Mouse (Mus musculus): ENCODE data around the gene Klhl26.

DNA sequence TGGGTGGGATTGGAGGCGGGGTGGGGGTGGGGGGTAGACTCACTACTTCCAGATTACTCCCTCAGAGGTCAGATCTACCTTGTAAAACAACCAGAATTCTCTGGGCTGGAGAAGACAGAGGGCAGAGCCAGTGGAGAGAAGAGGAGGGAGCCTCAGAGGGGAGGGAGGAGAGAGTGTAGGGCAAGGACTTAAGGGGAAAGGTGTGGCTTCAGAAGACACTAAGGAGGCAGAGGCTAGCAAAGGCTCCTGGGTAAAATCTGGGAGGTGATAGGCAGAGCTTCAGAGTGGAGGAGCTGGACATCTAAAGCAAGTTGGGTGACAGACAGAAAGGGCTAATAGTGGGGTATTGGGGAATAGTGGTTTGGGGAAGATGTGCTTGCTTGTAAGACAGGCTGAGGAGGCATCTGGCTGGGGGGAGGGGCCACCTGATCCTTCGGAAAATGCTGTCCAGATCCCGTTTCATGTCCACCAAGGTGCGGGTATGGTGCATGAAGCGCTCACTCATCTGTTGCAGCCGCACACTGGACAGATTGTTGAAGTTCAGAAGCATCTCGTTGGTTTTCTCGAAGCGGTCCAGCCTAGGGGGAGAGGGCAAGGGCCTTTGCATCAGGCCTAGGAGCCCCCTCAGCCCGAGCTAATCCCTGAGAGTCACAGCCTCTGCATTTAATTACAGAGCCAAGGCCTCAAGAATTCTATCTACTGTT is 41.3 kb upstream of the Klhl26 start:
- TF ChIP-seq POLR2A (IDR thresholded peaks at IDR 0.05; ENCODE audit: borderline replicate concordance, low read depth, low read length) (no peak), CTCF (IDR thresholded peaks at IDR 0.05; ENCODE audit: low read depth, low read length) (no peak)

Data from bone marrow macrophage, adult 2 months (primary cell).